Mouse (Mus musculus): ENCODE results near the gene Lrrc8a.
A peak's percentile ranks its signal among the peaks of the same experiment; 100 is the strongest.

The Lrrc8a gene

DNA sequence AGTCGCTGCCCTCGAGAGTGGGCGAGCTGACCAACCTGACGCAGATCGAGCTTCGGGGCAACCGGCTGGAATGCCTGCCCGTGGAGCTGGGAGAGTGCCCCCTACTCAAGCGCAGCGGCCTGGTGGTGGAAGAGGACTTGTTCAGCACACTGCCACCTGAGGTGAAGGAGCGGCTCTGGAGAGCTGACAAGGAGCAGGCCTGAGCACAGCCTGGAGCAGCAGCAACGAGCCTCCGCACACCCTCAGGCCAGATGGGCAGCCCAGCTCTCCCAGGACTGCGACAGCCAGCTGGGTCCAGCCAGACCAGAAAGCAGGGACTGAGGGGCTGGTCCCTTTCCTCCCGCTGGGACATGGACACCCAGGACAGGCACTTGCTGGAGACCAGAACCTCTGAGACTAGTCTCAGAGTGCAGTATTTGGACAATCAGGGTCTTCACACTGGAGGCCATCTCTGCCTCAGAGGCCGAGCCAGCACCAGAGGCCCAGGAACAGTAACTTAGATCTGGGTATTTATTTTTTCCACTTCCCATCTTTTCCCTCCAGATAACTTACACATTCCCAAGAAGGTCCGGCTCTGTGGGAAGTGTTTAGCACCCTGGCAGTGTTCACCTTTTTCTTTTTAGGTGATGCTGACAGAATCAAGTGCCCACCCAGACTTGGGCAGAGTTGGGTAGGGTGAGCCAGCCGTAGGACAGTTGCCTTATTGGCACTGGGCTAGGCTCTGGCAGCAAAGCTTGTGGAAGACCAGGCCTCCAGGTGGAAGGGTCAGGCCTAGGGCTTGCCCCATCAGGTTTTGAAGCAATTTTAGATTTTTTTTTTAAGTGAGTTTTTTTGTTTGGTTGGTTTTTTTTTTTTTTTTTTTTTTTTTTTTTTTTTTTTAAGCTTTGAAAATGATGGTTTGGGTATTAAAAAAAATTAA lies 24.7 kb downstream of the Lrrc8a start:
- no peak for DNase-seq (ENCODE audit: low spot score)

DNA sequence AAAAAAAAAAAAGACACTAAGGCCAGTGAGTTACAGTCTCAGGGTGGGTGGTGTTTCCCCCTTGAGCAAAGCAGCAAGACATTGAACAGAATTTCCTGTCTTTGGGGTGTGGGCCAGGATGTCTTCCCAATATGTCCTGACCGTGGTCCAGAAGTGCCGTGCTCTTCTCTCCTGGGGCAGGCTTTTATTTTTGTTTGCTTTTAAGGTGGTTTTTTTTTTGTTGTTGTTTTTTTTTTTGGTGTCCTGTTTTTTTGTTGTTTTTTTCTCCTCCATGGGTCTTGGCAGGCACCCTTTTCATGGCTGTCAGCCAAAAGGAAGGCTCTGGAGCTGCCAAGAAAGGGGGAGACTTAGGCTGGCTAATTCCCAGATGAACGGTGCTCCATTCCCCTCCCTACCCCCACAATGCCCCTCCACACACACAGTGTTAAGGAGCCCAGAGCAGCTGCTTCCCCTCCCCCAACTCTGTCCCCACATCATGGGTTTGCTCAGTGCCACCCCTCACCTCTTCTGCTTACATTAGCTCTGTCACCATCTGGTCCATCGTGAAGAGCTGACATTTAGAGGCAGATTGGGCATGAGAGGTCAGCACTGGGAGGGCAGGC lies 25.4 kb downstream of the Lrrc8a start:
- no peak for DNase-seq (ENCODE audit: low spot score)

DNA sequence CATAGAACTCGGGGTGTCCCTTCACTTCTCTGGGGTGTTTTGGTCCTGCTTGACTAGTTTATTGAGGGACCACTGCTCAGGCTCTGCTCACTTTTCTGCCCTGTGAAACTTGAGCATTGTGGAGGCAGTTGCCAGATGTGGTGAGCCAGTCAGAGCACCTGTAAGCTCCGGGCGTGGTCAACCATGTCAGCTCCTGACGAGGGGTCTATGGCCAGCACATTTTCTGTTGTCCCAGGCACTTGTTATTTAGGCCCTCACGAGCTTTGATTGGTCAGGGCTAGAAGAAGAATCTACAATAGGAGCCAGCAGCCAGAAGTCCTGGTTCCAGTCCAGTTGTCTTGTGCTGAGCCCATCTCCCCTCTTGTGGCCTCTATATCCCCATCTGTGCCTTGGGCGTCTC lies 26.3 kb downstream of the Lrrc8a start:
- DNase-seq (ENCODE audit: low spot score) = no peak

DNA sequence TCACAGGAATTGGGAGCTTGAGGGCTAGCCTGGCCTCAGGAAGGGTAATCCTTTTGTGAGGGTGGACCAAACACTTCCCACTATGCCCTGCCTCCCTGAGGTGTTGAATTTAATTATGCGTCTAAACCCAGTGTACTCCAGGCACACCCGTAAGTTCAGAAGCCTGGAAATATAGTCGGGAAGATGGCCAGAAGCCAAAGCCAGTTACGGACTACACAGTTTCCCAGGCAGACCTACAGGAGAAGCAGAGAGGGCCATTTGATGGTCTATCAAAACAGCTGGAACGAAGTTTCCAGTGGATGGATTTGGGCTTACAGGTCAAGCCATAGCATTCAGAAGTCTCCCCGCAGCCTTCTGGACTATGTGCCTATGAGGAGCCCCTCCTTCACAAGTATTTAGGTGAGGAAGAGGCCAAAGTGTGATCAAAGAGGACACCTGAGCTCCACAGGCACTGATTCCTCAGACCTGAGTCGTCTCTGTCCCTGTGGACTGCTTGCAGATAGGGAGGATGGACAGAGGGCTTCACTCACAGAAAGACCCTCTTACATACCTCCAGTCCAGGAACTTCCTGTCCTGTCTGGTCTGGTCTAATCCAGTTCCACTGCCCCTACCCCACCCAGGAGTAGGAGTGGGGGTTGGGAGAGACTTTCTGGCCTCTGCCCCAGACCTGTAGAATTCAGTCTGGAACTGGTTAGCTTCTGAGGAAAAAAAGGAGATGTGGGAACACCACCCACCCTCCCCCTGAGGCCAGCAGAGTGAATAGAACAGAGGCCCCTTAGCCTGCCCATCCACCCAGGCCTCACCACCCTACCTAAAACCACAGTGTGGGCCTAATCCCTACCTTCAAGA lies 27.4 kb downstream of the Lrrc8a start:
- DNase-seq (ENCODE audit: low spot score) = no peak

DNA sequence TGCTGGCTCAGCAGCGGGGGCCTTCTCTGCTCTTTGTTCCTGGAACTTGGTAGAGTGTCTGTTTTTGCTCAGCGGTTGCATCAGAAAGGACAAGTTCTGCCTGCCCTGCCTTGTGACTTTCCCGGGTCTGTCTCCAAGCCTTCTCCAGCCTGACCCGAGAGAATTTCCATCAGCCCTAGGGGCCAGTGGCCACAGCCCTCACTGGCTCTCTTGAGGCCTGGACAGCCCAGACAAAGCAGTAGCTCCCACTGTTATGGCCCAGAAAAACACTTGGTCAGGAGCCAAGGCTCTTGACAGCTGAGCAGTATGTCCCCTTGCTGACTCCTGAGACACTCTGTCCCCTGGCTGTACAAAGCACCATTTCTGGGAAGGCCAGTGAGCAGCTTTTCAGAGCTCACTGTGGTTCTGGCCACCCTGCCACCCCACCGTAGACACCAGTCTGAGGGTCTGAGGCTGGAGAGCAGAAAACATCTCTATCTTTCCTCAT lies 28.3 kb downstream of the Lrrc8a start, which contains the start of gene Phyhd1:
Phyhd1 (plus strand) TSS at position 437 of the 487 bp plus-strand sequence.
- DNase-seq (ENCODE audit: low spot score) = peak; percentile 83

DNA sequence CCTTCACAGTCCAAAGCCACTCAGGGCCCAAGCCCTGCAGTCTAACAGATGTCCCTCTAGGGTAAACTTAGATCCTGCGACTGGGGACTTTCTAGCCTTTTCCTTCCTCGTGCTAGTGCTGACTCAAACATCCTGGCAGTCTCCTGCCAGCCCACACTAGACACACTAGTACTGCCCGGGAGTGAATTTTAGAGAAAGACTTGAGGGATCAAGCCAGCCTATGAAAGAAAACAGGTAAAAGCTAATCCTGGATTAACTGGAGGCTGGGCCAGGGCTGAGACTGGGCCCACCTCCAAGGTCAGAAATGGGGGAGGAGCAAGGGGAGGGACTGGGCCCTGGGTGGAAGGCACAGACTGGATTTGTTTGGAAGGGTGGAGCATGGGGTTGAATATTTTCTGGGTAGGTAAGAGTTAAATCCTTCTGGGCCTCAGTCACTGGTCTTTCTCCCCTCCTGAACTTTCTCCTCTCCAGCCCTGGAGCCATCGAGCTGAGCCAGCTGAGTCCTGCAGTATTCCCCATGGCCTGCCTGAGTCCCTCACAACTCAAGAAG lies 29.0 kb downstream of the Lrrc8a start:
- DNase-seq (ENCODE audit: low spot score) = peak; percentile 70

DNA sequence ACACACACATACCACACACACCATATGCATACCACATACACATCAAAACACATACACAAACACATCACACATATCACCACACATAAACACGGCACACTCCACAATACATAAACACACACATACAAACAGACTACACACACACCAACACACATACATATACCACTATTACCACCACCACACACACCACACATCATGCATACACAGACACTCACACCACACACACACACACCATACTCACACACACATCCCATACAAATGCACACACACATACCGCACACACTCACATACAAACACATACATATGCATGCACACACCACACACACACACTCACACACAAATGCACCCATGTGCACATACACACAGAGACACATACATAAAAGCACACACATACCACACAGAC lies 30.0 kb downstream of the Lrrc8a start:
- no peak for DNase-seq (ENCODE audit: low spot score)

DNA sequence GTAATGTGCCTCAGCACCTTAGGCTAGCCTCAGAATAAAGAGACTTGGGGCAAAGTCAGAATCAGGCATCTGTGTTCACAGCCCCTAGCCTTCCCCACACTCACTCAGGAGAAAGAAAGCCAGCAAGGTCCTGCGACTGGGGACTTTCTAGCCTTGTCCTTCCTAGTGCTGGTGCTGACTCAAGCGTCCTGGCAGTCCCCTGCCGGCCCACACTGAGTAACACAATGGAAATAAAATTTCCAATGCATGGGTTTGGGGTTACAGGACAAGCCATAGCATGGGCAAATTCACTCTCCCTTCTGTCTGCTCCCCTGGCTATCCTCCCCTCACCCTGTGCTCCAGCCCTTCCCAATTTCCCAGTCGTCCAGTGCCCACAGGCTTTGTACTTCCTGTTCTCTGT lies 30.9 kb downstream of the Lrrc8a start:
- DNase-seq (ENCODE audit: low spot score) = no peak

DNA sequence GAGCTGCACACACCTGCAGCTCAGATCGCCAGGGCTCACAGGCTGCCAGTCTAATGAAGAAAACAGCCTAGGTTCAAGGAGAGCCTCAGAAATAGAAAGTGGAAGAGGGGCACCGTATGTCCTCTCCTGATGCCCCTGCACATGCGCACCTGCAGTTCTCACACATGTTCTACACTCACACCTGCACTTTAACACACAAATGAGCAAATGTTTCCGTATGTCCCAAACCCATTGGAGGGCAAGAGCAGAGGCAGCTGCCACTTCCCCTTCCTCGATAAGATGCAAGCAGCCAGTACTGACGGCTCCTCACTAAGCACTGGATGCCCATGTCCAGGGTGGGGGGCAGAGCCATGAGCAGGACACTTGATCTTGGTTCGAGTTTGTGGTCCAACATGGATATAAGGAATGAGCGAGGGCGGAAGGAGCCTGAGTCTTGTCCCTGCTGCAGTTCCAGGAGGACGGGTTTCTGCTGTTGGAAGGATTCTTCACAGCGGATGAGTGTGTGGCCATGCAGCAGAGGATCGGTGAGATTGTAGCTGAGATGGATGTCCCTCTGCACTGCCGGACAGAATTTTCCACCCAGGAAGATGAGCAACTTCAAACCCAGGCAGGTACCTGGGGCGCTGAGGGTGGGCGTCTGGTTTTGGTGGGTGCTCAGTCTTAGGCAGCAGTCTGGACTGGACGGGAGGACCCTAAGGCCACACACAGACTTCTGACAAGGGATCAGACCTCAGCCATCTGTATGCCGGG lies 31.9 kb downstream of the Lrrc8a start:
- DNase-seq (ENCODE audit: low spot score) = no peak

DNA sequence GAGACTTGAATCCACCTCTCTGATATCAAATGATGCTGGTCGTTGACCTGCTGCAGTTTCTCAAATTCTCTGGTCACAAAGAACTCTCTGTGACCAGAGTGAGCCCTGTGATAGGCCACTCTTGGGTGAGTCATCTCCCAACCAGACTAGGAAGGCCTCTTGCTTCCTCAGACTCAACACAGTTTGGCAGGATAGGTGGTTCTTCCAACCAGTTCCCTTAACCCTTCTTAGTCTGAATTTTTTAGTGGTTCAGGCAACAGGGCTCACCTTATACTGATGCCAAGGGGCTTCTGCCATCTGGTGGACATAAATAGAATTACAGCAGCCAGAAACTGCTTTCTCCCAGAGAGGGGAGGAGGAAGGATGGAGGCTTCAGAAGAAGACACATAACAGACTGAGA lies 32.6 kb downstream of the Lrrc8a start:
- DNase-seq (ENCODE audit: low spot score) = peak; percentile 90

DNA sequence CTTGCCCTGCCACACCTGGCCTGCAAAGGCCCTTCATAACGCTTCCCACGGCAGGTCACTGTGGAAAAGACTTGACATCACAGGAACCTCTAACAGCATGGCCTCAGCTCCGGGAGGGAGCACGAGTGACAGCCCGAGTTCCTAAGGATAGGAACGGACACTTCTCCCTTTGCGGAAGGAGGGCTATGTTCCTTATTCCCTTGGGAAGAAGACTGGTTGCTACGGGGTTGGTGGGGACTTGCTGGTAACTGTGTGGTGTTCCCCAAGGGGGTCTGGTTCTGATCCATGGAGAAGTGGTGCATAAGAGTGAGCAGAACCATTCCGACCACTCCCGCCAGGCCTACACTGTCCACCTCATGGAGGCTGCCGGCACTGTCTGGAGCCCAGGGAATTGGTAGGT lies 43.2 kb downstream of the Lrrc8a start, which contains the start of gene Gm28038:
Gm28038 (plus strand) TSS at position 301 of the 400 bp plus-strand sequence.
- no peak for DNase-seq (ENCODE audit: low spot score)

DNA sequence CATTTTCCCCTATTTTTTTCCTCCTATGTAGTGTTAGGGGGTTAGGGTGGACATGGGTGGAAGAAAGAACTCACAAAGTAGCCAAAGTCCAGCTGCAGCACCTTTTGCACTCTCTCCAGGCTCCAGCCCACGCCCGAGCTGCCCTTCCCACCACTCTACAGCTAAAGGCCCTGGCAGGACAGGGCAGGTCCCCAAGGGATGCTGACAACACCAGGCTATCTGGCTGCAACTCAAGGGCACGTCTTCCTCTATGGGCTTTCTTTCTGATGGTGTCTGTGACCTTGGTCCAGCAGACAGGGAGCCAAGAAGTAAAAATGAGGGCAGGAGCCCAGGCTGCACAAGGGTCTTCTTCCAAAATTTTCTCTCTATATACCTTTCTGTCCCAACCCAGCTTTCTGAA lies 44.1 kb downstream of the Lrrc8a start:
- no peak for DNase-seq (ENCODE audit: low spot score)

DNA sequence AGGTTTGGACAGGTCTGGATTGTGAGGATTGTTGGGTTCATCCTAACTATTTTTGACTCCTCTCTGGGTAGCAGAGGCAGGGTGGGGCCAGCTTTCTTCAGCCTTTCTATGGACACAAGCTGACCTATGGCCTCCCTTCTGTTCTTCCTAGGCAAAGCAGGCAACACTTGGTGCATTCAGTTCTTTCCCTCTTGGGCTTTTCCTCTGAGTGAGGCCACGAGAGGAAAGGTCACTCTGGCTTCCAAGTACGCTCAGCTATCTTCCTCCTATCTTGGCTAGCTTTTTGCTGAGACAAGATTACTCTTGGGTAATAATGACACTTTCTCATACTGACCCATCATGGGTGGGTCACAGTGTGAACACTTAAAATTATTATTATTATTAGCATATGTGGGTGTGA lies 45.7 kb downstream of the Lrrc8a start:
- no peak for DNase-seq (ENCODE audit: low spot score)

DNA sequence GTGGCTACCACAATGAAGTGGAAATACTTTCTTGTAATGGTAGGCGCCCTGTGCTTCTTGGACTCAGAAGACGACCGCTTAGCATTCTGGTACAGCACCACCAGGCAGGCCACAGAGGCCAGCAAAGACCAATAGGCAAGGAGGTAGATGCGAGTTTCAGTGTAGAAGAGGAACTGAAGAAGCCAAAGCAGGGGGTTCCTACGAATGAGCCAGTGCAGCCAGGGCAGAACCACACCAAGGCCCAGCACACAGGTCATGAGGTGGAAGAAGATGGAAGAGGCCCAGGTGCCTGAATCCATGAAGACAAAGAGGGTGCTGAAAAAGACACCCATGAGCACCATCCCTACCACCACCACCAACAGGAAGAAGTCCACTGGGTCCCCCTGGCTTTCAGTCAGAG lies 47.5 kb downstream of the Lrrc8a start:
- no peak for DNase-seq (ENCODE audit: low spot score)

DNA sequence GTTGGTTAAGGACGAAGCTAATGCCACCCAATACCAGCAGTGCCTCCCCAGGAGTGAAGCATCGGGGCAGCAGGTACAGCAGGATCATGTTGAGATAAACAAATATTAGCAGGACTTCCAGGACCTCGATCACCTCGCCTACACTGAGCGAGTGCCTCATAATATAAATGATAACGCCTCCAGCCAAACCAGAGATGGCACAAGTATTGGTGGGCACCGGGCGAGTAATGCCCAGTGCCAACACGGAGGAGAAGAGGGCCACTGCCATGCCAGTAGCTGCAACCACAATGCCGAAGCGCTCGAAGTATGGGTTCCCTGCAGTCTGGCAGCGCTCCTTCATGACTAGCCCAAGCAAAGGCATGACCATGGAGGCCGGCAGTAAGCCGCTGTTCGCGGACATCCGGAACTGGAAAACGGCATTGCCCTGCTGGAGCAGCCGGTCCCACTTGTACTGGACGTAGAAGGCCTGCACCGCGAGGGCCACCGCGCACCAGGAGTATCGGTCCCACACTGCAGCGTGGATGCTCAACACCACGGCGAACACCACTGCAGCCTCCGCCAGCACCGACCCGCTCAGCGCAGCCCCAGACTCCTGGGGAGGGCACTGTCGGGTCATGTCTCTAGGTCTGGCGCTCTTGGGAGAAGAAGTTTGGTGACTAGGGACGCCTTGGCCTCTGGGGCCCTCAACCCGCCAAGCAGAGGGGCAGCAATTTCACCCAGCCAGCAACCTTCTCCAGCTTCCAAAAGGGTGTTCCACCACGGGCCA lies 48.1 kb downstream of the Lrrc8a start:
- no peak for DNase-seq (ENCODE audit: low spot score)

DNA sequence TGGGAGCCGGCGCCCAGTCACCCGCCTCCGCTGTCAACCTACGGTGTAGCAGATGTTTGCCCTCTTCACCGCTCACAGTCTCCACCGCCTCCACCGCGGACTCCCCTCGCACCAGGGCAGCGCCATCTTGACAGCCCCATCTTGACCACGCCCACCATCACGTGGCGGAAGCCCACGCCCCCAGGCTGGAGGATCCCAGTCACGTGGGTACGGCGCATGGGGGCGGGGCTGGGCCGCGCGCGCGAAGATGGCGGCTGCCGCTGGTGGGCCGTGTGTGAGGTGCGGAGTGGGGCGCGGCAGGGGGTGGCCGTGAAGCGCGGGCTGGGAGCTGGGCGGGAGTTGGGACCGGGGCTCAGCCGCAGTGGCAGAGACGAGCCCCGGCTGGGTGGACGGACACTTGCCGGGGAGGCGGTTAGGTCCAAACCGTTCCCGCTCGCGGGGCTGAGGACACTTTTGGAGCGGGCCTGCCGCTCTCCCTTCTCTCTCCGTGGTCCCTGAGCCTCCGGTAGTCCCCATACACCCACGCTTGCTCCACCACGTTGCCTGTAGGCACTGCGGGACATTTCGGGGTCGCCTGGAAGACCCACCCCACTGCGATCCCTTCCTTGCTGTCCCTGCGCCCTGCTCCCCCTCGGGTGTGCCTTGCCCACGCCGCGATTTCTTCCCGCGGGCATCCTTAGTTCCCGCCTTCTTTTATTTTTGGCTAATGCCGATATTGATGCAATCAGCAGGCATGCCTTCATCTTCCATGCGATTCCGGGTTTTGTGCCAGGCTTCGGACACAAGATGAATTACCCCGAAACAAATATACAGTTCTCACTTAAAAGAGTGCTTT lies 48.9 kb downstream of the Lrrc8a start, which contains the start of the genes Dolk and Nup188:
Dolk (minus strand) TSS at position 143 of the 835 bp plus-strand sequence.
Nup188 (plus strand) TSS at position 206 of the 835 bp plus-strand sequence.
- peak; percentile 95 for DNase-seq (ENCODE audit: low spot score)

DNA sequence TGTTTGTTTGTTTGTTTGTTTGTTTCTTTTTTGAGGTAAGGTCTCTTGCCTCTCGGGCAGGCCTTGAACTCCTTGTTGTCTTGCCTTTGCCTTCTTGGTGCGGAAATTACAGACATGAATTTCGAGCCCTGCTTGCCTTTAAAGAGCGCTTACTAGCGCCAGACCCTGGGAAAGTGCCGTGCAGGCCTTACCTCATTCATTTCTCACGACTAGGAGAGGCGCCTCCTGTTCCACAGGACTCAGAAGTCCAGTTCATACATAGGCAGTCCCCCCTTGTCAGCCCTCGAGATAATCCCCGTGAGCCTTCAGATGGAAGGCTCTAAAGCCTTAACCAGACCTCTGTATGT lies 49.5 kb downstream of the Lrrc8a start:
- no peak for DNase-seq (ENCODE audit: low spot score)

DNA sequence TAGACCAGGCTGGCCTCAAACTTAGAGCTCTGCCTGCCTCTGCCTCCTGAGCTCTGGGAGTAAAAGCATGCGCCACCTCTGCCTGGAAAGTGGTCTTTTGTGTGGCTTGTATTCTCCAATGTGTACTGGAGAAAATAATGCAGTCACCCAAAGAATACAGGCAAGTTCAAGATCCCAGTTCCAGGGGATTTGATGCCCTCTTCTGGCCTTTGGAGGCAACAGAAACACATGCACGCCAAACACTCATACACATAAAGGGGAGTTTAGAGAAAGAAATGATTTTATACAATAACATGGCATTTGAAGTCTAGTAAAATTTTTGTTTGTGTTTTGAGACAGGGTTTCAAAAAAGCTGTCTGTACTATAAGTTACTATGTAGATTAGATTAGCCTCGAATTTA lies 62.0 kb downstream of the Lrrc8a start:
- DNase-seq (ENCODE audit: low spot score) = no peak

DNA sequence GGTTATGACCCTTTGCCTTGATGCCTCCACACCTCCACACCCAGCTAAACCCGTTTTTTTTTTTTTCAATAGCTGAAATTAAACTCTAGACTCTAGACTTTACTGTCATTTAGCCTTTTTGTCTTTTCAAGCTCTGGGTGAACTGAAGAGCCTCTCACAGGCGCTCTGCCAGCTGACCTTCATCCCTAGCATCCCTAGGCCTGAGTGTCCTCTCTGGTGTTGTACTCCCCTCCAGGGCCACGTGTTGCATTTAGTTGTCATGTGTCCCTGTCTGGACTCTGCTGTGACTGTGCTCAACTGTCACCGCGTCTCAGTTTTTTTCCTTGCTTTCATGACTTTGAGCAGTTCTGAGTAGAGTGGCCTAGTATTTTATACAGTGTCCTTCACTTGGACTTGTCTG lies 62.5 kb downstream of the Lrrc8a start:
- DNase-seq (ENCODE audit: low spot score) = no peak

DNA sequence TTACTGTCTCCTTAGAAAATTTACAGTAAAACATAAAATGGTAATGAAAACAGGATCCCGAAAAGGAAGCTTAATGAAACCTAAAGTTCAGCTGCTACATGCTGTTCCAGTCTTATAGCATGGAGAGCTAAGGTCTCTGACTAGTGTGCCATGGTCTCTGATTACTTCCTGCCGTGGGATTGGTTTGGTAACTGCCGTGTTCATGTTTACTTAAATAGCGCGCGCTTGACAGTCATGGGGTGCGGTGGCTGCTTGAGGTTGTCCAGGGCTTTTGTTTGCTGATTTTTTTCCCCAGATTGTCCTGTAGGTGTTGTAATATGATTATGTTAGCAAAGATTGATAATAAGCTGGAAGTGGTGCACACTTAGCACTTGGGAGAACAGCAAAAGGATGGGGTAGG lies 68.6 kb downstream of the Lrrc8a start:
- DNase-seq (ENCODE audit: low spot score) = no peak

Measured in lung, postnatal 25 days (tissue).